8 mouse cellular contexts compared by ENCODE assay signal in the genomic region with DNA sequence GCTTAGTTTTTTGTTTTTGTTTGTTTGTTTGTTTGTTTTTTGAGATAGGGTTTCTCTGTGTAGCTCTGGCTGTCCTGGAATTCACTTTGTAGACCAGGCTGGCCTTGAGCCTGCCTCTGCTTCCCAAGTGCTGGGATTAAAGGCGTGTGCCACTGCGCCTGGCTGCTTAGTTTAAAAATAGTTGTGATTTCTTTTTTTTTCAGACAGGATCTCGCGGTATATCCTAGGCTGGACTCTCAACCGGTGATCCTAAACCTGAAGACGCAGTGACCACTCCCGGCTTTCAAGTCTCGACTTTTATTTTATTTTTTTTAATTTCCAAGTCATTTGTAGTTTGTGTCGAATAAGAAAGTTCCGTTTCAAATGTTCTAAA. TPM values are rescaled to one million over a fixed set of nuclear protein-coding genes. Genes with fewer than 3 reads are reported as not detected.
A peak's percentile ranks its signal among the peaks of the same experiment; 100 is the strongest.
DNase-seq lines count a peak whose midpoint lies in the region; ATAC-seq and TF ChIP-seq lines count a peak whose summit lies in the region.

No protein-coding gene starts in this region.

- no peak overlapping the region for H3K9ac ChIP-seq in forebrain, postnatal 0 days
- H3K9ac ChIP-seq in liver, embryonic 11.5 days (ENCODE audit: low read depth, low read length), result no peak overlapping the region

- no peak for TF ChIP-seq CTCF in kidney, adult 2 months (conservative IDR thresholded peaks at IDR 0.05; ENCODE audit: insufficient read depth, insufficient read length, low read depth, low read length)
- TF ChIP-seq CTCF in forebrain, postnatal 0 days (IDR thresholded peaks at IDR 0.05; ENCODE audit: low read depth), result no peak
- no peak for TF ChIP-seq CTCF in small intestine, adult 2 months (IDR thresholded peaks at IDR 0.05; ENCODE audit: extremely low read depth, insufficient read length, insufficient replicate concordance, low read depth, low read length)

- H3K27ac ChIP-seq in kidney, adult 2 months (ENCODE audit: insufficient read depth, low read depth, low read length), result peak overlapping the region; percentile 20; the same call in 1 of the 2 replicates
- H3K27ac ChIP-seq in forebrain, postnatal 0 days (ENCODE audit: low read depth, low read length), result no peak overlapping the region
- H3K27ac ChIP-seq in liver, embryonic 11.5 days (ENCODE audit: low read depth, low read length), result no peak overlapping the region
- no peak overlapping the region; the same call in 1 of the 2 replicates for H3K27ac ChIP-seq in small intestine, adult 2 months (ENCODE audit: insufficient read depth, low read depth, low read length)

- no peaks in the 10 kb centered on the region for H3K4me1 ChIP-seq in kidney, adult 2 months (ENCODE audit: control insufficient read depth, insufficient read depth, low read length)
- H3K4me1 ChIP-seq in forebrain, postnatal 0 days (ENCODE audit: insufficient read depth), result no peaks in the 10 kb centered on the region
- H3K4me1 ChIP-seq in liver, embryonic 11.5 days (replicated peaks; ENCODE audit: control insufficient read depth, insufficient read depth, low read length), result no peaks in the 10 kb centered on the region
- no peaks in the 10 kb centered on the region for H3K4me1 ChIP-seq in small intestine, adult 2 months (ENCODE audit: control insufficient read depth, insufficient read depth, insufficient read length, low read length)

- peak; percentile 59 for ATAC-seq in forebrain, postnatal 0 days
- peak; percentile 47 for ATAC-seq in liver, embryonic 11.5 days (replicated peaks; ENCODE audit: low FRiP score)

- WGBS in kidney, adult 2 months, result under 1% methylated on average over 10 of the region's 10 CpGs
- 25% methylated on average over 10 of the region's 10 CpGs for WGBS in forebrain, postnatal 0 days
- WGBS in liver, embryonic 11.5 days, result 11% methylated on average over 10 of the region's 10 CpGs
- WGBS in small intestine, adult 2 months, result 14% methylated on average over 10 of the region's 10 CpGs

- intact Hi-C loops in left cerebral cortex, postnatal 14 days (cut with DNase I), result no loop called here

- no peaks in the 10 kb centered on the region for H3K36me3 ChIP-seq in kidney, adult 2 months (ENCODE audit: control insufficient read depth, insufficient read depth, low read length)
- H3K36me3 ChIP-seq in forebrain, postnatal 0 days (ENCODE audit: insufficient read depth), result no peaks in the 10 kb centered on the region
- H3K36me3 ChIP-seq in liver, embryonic 11.5 days (ENCODE audit: control insufficient read depth, insufficient read depth, low read length), result no peaks in the 10 kb centered on the region
- no peaks in the 10 kb centered on the region for H3K36me3 ChIP-seq in small intestine, adult 2 months (ENCODE audit: control insufficient read depth, insufficient read depth, low read length)

- H3K4me3 ChIP-seq in kidney, adult 2 months (ENCODE audit: insufficient read depth, low read depth, low read length), result no peak overlapping the region
- peak overlapping the region; percentile 49 for H3K4me3 ChIP-seq in forebrain, postnatal 0 days (ENCODE audit: low read depth, low read length)
- H3K4me3 ChIP-seq in liver, embryonic 11.5 days (ENCODE audit: low read depth, low read length), result peak overlapping the region; percentile 52; the same call in 1 of the 2 replicates
- H3K4me3 ChIP-seq in small intestine, adult 2 months (ENCODE audit: low read depth, low read length), result peak overlapping the region; percentile 89; the same call in 1 of the 2 replicates

- no peak for TF ChIP-seq POLR2A in kidney, adult 2 months (IDR thresholded peaks at IDR 0.05; ENCODE audit: low read depth, low read length)
- no peak for TF ChIP-seq POLR2A in small intestine, adult 2 months (IDR thresholded peaks at IDR 0.05; ENCODE audit: low read depth, low read length)

- H3K9me3 ChIP-seq in forebrain, postnatal 0 days (ENCODE audit: low read length), result no peaks in the 10 kb centered on the region
- no peaks in the 10 kb centered on the region for H3K9me3 ChIP-seq in liver, embryonic 11.5 days (ENCODE audit: control insufficient read depth, low read length)

- peak overlapping the region; percentile 47 for H3K4me2 ChIP-seq in forebrain, postnatal 0 days (ENCODE audit: low read depth)
- H3K4me2 ChIP-seq in liver, embryonic 11.5 days, result peak overlapping the region; percentile 53

- DNase-seq in kidney, adult 2 months, result no peak
- no peak for DNase-seq in kidney, adult 8-10 months
- peak; percentile 5 for DNase-seq in WW6 (ENCODE audit: low read depth, low spot score)
- no peak for DNase-seq in forebrain, postnatal 0 days
- DNase-seq in liver, embryonic 11.5 days (ENCODE audit: low spot score), result no peak
- DNase-seq in left cerebral cortex, postnatal 14 days (ENCODE audit: low spot score in 2 of 2), result no peak
- DNase-seq in urinary bladder, adult 18-20 months (ENCODE audit: low spot score in 2 of 2), result no peak

- no peaks in the 10 kb centered on the region for H3K27me3 ChIP-seq in kidney, adult 2 months (replicated peaks; ENCODE audit: control insufficient read depth, insufficient read depth, low read length)
- no peaks in the 10 kb centered on the region for H3K27me3 ChIP-seq in forebrain, postnatal 0 days (ENCODE audit: insufficient read depth, low read length)
- no peaks in the 10 kb centered on the region for H3K27me3 ChIP-seq in liver, embryonic 11.5 days (replicated peaks; ENCODE audit: control insufficient read depth, insufficient read depth, low read length)
- no peaks in the 10 kb centered on the region for H3K27me3 ChIP-seq in small intestine, adult 2 months (ENCODE audit: control insufficient read depth, insufficient read depth, low read length)

RNA-seq across cellular contexts. Expression of a gene that starts 16.9 kb away (rescaled TPM):
- 312 and 353 TPM in 2 replicates for polyA plus RNA-seq in kidney, adult 2 months (2012; rRNA removed)
- total RNA-seq in forebrain, postnatal 0 days (2014; rRNA removed), result 48.9 and 53.5 TPM in 2 replicates
- 59.6 and 62.5 TPM in 2 replicates for polyA plus RNA-seq in forebrain, postnatal 0 days (2015; fragmentation: Nextera tagmentation; extraction: Ambion mirVana)
- polyA plus RNA-seq in liver, embryonic 11.5 days (2014; fragmentation: Nextera tagmentation; extraction: Ambion mirVana), result 76.0 and 81.4 TPM in 2 replicates
- 10.9 and 16.8 TPM in 2 replicates for polyA plus RNA-seq in small intestine, adult 2 months (2012; rRNA removed)
- total RNA-seq in left cerebral cortex, postnatal 14 days (2021), result 10 to 100 TPM; 62.5 to 65.5 TPM
